Mouse (Mus musculus): Measurements from ENCODE around the gene U2af2.

Gene U2af2

GRCm38 (mm10) chr7:5112701-5113100, 50.8 kb downstream of the U2af2 start:
- DNase-seq (ENCODE audit: low spot score) = no peak

DNA sequence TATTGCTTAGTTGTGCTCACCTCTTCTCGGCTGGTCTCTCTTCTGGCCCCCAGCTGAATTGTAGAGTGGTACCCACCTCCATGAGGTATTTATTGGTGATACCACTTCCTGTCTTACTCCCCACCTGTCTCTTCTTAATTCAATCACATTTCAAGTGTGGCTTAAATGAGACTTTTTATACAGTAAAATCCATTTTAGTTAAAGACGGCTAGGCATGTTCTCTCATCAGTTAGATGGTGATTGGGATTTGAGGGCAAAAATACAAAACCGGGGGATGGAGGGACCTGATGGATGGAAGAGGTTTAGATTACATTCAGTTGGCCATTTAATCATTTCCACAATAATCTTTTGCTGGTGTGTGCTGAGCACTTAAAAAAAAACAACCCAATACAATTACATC, 54.9 kb downstream of the U2af2 start, which contains the start of gene Rfpl4:
Gene Rfpl4, minus strand, starts transcription at position 101 of the 400 bp plus-strand sequence.
- DNase-seq (ENCODE audit: low spot score) = no peak

DNA sequence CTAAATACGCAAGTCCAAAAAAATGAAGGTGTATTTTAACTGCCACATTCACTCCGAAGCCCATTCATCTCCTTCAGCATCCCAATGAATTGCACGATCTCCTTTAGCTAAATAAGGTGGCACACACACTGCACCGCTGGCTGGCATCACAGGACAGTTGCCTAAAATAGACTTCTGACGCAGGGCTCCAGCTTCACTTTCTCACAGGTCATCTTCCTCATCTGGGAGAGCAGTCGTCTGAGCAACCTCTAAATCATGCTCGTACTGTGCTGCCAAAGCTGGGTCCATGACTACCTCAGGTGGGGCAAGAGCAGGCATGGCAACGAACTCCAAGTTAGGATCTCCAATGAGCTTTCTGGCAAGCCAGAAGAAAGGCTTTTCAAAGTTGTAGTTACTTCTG, 63.1 kb downstream of the U2af2 start:
- DNase-seq (ENCODE audit: low spot score) = no peak

- no peak for DNase-seq (ENCODE audit: low spot score)
Observed at GRCm38 (mm10) chr7:5125549-5126406, 63.8 kb downstream of the U2af2 start, which contains the start of gene Rasl2-9. Rasl2-9 (minus strand) TSS chr7:5125950.

Measured in urinary bladder, postnatal 10 days (tissue).